Mouse (Mus musculus): ENCODE measurements around the gene Gpx1.

Gpx1 gene

DNA sequence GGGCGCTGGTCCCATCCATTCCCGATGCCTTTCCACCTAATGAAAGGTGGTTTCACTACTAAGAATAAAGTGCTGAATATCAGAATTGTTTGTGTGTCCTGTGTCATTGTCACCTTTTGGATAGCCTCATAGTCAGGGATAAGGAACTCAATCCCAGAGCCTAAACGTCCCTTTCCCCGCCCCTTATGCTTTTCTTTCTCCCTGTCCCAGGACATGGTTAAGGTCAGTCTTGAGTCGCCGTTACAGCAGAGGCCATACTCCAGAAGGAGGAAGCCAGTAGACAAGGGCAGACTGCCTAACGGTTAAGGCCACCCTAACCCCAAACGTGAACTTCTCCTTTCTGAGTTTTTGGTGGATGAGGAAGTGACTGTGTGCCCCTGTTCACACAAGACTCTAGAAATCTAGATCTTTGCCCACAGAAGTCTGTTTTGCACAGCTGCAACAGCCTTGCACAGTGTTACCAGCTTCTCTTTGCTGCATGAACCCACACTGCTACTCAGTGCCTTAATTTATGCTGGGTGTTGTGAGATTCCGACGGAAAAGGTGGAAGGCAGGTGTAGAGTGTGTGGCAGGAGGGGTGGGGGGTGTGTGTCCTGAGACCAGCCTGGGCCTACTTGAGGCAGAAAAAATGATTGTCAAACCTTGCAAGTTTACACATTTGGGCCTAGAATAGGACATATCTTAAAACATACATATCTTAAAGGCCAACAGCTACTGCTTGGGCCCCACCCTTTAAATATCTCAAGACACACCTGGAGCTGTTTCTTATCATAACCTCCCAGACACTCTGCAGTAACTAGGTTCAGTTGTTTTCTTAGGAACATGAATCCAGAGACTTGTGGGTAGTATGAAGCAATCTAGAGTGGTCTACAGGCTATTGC, 1.8 kb downstream of the Gpx1 start:
- no peak for DNase-seq

DNA sequence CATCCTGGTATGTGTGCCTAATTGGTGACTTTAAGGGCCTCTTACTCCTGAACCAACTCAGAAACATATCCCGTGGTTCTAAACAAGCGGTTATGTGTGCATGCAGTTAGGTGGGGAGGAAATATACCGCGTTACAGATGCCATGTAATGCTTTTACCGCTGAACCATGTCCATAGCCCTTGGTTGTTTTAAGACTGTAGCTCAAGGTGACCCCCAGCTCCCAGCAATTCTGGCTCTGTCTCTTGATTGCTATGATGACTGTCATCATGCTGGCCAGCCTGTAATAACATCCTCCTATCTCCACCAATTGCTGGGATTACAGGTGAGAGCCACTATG, 2.4 kb downstream of the Gpx1 start:
- no peak for DNase-seq

- DNase-seq, result no peak
Observed at GRCm38 (mm10) chr9:108341801-108342200, 3.1 kb downstream of the Gpx1 start.

- no peak for DNase-seq
Observed at GRCm38 (mm10) chr9:108342301-108342831, 3.7 kb downstream of the Gpx1 start.

DNA sequence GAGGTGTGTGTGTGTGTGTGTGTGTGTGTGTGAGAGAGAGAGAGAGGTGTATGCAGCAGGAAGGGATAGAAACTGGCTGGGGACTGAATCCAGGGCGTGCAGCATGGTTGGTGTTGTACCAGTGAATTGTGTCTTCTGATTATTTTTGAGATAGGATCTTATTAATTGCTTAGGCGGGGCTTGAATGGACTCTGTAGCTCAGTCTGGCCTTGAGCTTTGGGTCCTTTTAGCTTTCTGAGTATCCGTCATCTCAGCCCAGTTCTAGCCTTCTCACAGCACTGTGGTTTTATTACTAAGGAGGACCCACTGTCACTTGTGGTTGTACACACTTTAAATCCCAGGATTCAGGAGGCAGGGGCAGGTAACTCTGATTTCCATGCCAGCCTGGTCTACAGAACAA, 4.6 kb downstream of the Gpx1 start:
- DNase-seq, result no peak

DNA sequence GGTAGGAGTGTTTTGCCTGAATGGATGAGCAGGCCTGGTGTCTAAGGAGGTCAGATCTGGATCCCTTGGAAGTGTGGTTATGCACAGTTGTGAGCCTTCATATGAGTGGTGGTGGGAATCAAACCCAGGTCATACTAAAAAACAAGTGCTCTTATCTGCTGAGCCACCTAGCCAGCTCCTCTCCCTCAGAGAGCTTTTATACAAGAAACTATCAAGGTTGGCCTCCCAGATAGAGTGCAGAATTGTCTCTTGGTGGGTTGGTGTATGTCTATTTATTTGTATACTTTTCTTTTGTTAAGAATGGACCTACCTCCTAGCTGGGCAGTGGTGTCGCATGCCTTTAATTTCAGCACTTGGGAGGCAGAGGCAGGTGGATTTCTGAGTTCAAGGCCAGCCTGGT, 5.1 kb downstream of the Gpx1 start:
- DNase-seq, result no peak

- no peak for DNase-seq
Observed at GRCm38 (mm10) chr9:108344471-108344870, 5.8 kb downstream of the Gpx1 start.

GRCm38 (mm10) chr9:108347024-108347423, 8.3 kb downstream of the Gpx1 start:
- DNase-seq, result no peak

DNA sequence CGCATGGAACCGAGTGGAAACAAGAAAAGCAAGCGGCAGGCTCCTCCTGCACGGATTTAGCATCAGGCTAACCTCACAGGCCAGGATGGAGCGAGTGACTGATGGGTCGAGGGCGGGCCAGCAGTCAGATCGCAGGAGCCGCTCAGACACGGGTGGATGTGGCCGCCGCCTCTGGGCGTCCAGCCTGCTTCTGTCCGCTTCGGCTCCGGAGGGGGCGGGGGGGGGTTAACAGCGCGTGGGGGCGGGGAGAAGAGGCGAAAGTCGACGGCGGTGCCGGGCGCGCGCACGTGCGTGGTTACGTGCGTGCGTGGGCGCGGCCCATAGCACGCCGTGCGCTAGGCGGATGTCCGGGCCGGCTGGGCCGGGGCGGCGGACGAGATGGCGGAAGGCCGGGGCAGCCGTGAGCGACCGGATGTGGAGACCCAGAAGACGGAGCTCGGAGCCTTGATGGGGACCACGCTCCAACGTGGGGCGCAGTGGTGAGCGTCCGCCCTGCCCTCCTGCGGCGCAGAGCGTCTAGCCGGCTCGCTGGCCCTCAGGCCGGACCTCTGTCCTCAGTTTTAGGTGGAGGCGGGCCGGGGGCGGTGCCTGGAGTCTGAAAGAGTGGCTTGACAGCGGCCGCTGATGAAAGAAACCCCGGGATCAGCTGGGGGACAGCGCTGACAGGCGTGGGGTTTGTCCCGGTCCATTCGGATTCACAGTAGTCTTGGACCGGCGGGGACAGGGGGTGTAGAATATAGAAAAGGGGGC, 9.0 kb downstream of the Gpx1 start, which contains the start of gene Usp4:
Gene Usp4, plus strand, starts transcription at position 314 of the 750 bp plus-strand sequence.
- peak; percentile 84 to 90 for DNase-seq

DNA sequence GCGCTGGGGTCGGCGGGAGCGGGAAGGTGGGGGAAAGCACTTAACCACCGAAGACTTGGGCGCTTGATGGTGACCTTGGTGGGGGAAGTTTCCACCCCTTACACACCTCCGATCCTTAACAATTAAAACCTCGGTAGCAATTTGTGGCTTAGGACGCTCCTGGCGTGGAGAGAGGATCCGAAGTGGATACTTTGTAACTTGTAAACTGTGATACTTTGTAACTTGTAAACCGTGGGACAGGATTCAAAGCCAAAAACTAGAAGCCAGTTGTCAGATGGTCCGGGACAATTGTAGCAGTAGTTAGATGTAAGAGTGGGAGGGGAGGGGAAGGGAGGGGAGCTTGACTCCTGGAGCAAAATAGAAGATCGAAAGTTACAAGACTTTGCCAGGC, 9.6 kb downstream of the Gpx1 start:
- no peak for DNase-seq

- DNase-seq, result no peak
Observed at GRCm38 (mm10) chr9:108349727-108350126, 11.0 kb downstream of the Gpx1 start.

DNA sequence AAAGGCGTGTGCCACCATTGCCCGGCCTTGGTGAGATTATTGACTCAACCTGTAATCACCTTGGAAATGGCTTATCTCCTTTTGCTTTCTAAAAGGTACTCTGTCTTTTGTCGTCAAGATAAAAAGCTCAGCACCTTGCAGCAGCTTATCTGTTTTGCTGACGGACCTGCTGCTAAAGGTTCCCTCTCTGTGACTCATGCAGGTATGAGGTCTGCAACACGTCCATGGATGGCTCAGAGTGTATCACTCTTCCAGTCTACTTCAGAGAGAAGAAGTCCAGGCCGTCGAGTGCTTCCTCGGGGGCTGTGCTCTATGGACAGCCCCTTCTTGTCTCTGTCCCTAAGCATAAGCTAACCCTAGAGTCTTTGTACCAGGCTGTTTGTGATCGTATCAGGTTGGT, 39.5 kb downstream of the Gpx1 start:
- no peak for DNase-seq

DNA sequence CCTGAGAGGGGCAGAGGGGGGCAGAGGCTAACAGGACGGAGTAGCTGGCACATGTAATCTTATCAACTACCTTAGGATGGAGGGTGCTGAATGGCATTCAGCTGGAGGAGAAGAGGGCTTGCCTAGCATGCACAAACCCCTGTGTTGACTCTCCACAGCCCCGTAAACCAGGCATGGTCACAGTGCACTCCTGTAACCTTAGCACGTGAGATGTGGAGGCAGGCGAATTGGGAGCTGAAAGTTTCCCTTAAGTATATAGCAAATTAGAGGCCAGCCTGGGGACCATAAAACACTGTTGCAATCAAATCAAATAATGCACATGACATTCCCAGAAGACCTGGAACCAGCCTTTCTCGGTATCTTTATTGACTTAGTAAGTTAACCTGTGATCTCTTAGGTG, 40.0 kb downstream of the Gpx1 start:
- no peak for DNase-seq

- DNase-seq, result no peak
Observed at GRCm38 (mm10) chr9:108379294-108379693, 40.6 kb downstream of the Gpx1 start.

- DNase-seq, result no peak
Observed at GRCm38 (mm10) chr9:108381382-108381781, 42.7 kb downstream of the Gpx1 start.

DNA sequence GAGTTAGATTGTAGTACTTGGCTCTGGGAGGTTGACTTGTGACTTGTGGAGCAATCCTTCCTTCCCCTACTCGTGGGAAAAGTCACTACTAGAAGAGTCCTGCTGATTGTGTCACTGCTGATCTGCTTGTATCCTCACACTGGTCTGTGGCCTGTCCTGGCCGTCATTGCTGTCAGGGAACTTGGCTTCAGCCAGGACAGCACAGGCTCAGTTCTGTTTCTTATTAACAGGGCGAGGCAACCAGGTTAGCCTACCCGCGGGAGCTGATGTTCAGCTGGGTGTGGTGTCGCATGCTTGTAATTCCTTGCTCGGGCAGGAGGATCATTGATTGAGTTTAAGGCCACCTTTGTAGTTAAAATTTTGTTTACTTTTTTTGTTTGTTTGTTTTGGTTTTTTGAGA, 46.3 kb downstream of the Gpx1 start:
- no peak for DNase-seq

GRCm38 (mm10) chr9:108386816-108387215, 48.1 kb downstream of the Gpx1 start:
- DNase-seq, result no peak

- DNase-seq, result no peak
Observed at GRCm38 (mm10) chr9:108388601-108389000, 49.9 kb downstream of the Gpx1 start.

DNA sequence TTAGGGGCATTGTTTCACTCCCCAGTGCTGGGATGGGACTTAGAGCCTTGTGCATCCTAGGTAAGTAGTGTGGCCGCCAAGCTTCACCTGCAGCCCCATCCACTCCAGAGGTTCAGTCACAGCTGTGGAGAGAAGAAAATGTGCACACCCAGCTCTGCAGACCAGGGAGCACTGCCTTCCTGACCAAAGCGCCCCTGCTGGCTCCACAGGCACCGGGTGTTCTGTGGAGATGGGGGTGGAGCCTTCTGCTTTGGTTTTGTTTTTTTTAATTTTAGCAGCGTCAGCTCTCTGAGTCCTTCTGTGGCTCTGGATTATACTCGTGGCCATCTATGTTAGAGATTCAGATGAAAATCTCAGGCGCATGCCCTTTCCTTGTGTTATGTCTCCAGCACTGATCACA, 50.5 kb downstream of the Gpx1 start:
- no peak for DNase-seq

Measured in cerebellum, postnatal 36 days (tissue).